Mouse (Mus musculus): ENCODE results near the gene Zw10.

DNA sequence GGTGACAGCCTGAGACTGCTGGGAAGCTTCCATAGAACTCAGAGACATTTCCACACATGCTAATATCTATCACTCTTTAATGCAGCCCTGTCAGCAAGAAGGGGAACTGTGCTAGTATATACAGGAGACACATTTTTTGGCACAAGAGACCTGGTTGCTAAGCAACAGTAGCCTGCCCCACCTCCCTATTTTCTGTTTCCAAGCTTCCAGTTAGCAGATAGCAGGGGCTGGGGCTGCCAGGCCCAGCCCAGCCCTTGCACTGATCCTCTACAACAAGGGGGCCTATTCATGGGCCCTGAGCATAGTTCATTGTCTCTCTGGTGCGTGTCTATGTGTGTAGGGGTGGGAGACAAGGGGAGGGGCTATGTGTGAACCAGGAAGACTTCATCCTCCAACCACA is 46.9 kb downstream of the Zw10 start:
- no peak for TF ChIP-seq CTCF (IDR thresholded peaks at IDR 0.05; ENCODE audit: low read depth)
- TF ChIP-seq EP300 (IDR thresholded peaks at IDR 0.05; ENCODE audit: low read depth), result no peak

Measured in liver, embryonic 14.5 days (tissue).